ENCODE assay signal across 8 mouse cellular contexts in the genomic region with DNA sequence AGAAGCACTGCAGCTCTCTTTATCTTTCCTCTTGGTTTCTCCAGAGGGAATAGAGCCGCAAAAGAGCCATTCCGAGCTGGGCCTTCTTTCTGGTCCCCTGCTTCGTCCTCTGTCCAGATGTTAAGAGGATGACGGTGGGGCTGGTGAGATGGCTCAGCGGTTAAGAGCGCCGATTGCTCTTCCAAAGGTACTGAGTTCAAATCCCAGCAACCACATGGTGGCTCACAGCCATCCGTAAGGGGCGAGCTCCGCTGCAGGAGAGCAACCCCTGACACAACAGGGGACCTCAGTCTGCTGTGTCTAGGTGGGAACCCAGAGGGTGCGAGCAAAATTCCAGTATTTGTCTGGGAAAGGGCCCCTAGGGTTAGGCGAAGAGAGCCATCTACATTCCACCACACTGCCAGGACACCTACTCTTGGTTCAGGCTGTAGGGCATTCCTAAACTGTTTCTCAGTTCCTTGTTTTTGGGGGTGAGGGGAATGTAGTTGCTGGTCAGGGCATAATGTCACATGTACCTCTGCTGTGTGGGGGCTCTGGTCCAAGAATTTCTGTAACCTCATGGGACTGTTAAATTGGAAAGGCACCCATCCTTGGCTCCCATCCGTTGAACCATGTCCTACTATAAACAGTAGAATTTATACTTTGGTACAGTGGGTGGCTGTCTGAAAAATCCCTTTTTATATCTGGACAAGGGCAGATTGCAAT. TPM values are rescaled to one million over a fixed set of nuclear protein-coding genes. Genes with fewer than 3 reads are reported as not detected.
DNase-seq lines count a peak whose midpoint lies in the region; ATAC-seq lines count a peak whose summit lies in the region.

No protein-coding gene starts in this region.

- peak overlapping the region; percentile 94 for H3K4me3 ChIP-seq in megakaryocyte, embryonic 14.5 days (replicated peaks)
- H3K4me3 ChIP-seq in limb, embryonic 12.5 days (replicated peaks): peak overlapping the region; percentile 52
- H3K4me3 ChIP-seq in stomach, embryonic 15.5 days (replicated peaks): peak overlapping the region; percentile 61

- H3K9me3 ChIP-seq in megakaryocyte, embryonic 14.5 days: no peaks in the 10 kb centered on the region
- H3K9me3 ChIP-seq in limb, embryonic 12.5 days: no peaks in the 10 kb centered on the region
- no peaks in the 10 kb centered on the region for H3K9me3 ChIP-seq in stomach, embryonic 15.5 days

- H3K27ac ChIP-seq in limb, embryonic 12.5 days: peak overlapping the region; percentile 97
- peak overlapping the region; percentile 98 for H3K27ac ChIP-seq in stomach, embryonic 15.5 days

- 71% methylated on average over 13 of the region's 13 CpGs for WGBS in limb, embryonic 12.5 days
- 59% methylated on average over 13 of the region's 13 CpGs for WGBS in stomach, embryonic 15.5 days

- H3K4me2 ChIP-seq in limb, embryonic 12.5 days: peak overlapping the region; percentile 58
- H3K4me2 ChIP-seq in stomach, embryonic 15.5 days: peak overlapping the region; percentile 55

- H3K36me3 ChIP-seq in megakaryocyte, embryonic 14.5 days (replicated peaks; ENCODE audit: low read length): peaks cover 59% of the 10 kb centered on the region
- H3K36me3 ChIP-seq in limb, embryonic 12.5 days: peaks cover 57% of the 10 kb centered on the region
- peaks cover 46% of the 10 kb centered on the region for H3K36me3 ChIP-seq in stomach, embryonic 15.5 days

- peak; percentile 12 for DNase-seq in adrenal gland, postnatal 25 days
- no peak for DNase-seq in adrenal gland, postnatal 10 days
- DNase-seq in B cell, adult 2 months: no peak
- no peak for DNase-seq in cerebellum, adult 9-10 months

- peak overlapping the region; percentile 64 for H3K9ac ChIP-seq in limb, embryonic 12.5 days (replicated peaks)
- H3K9ac ChIP-seq in stomach, embryonic 15.5 days: peak overlapping the region; percentile 18; the same call in 1 of the 2 replicates

- H3K4me1 ChIP-seq in megakaryocyte, embryonic 14.5 days: peaks cover 80% of the 10 kb centered on the region
- peaks cover 17% of the 10 kb centered on the region for H3K4me1 ChIP-seq in limb, embryonic 12.5 days (replicated peaks)
- H3K4me1 ChIP-seq in stomach, embryonic 15.5 days: peaks cover 15% of the 10 kb centered on the region

- ATAC-seq in megakaryocyte, adult 5-6 weeks (ENCODE audit: poor library complexity, severe bottlenecking): no peak
- peak; percentile 3; the same call in 1 of the 2 replicates for ATAC-seq in limb, embryonic 12.5 days (ENCODE audit: insufficient number of reproducible peaks, insufficient read depth, low FRiP score, low TSS enrichment, low read depth)
- ATAC-seq in stomach, embryonic 15.5 days (ENCODE audit: insufficient read depth, low FRiP score, low read depth): no peak

- H3K27me3 ChIP-seq in megakaryocyte, embryonic 14.5 days (replicated peaks): no peaks in the 10 kb centered on the region
- no peaks in the 10 kb centered on the region for H3K27me3 ChIP-seq in limb, embryonic 12.5 days
- no peaks in the 10 kb centered on the region for H3K27me3 ChIP-seq in stomach, embryonic 15.5 days (replicated peaks)

RNA-seq across cellular contexts. Expression of a gene that starts 0.7 kb away (rescaled TPM):
- total RNA-seq in adrenal gland, postnatal 25 days (2021): 123 and 137 TPM in 2 replicates
- 100 to 1,000 TPM; 114 to 116 TPM for total RNA-seq in adrenal gland, postnatal 10 days (2021)
- polyA plus RNA-seq in megakaryocyte, embryonic 14.5 days (2012; ENCODE audit: insufficient read depth, low replicate concordance): 16.2 and 31.6 TPM in 2 replicates
- 34.9 and 40.9 TPM in 2 replicates for total RNA-seq in megakaryocyte, adult 5-6 weeks (2015)
- 55.7 and 56.5 TPM in 2 replicates for total RNA-seq in megakaryocyte, adult 5-6 weeks (2017)
- polyA plus RNA-seq in limb, embryonic 12.5 days (2016; fragmentation: Nextera tagmentation; extraction: Ambion mirVana): 62.6 and 64.3 TPM in 2 replicates
- polyA plus RNA-seq in stomach, embryonic 15.5 days (2015; fragmentation: Nextera tagmentation; extraction: Ambion mirVana): 58.7 and 66.1 TPM in 2 replicates

RNA-seq across cellular contexts. Expression of a gene that starts 2.8 kb away (rescaled TPM):
- 14.2 and 22.6 TPM in 2 replicates for total RNA-seq in adrenal gland, postnatal 25 days (2021)
- 10 to 100 TPM in 1 of 2 experiments, 1 to 10 TPM in 1; 9.8 to 12.0 TPM for total RNA-seq in adrenal gland, postnatal 10 days (2021)
- 8.7 and 128 TPM in 2 replicates for polyA plus RNA-seq in megakaryocyte, embryonic 14.5 days (2012; ENCODE audit: insufficient read depth, low replicate concordance)
- 302 and 304 TPM in 2 replicates for total RNA-seq in megakaryocyte, adult 5-6 weeks (2015)
- total RNA-seq in megakaryocyte, adult 5-6 weeks (2017): 195 and 219 TPM in 2 replicates
- 5.9 and 8.0 TPM in 2 replicates for polyA plus RNA-seq in limb, embryonic 12.5 days (2016; fragmentation: Nextera tagmentation; extraction: Ambion mirVana)
- 15.5 and 16.3 TPM in 2 replicates for polyA plus RNA-seq in stomach, embryonic 15.5 days (2015; fragmentation: Nextera tagmentation; extraction: Ambion mirVana)

RNA-seq across cellular contexts. Expression of a gene that starts 8.0 kb away (rescaled TPM):
- 0.39 TPM in 1 of 2 replicates, not detected in the other for total RNA-seq in adrenal gland, postnatal 25 days (2021)
- total RNA-seq in adrenal gland, postnatal 10 days (2021): not detected
- polyA plus RNA-seq in megakaryocyte, embryonic 14.5 days (2012; ENCODE audit: insufficient read depth, low replicate concordance): not detected in 2 replicates
- not detected in 2 replicates for total RNA-seq in megakaryocyte, adult 5-6 weeks (2015)
- total RNA-seq in megakaryocyte, adult 5-6 weeks (2017): 0.22 TPM in 1 of 2 replicates, not detected in the other
- 0.68 TPM in 1 of 2 replicates, not detected in the other for polyA plus RNA-seq in limb, embryonic 12.5 days (2016; fragmentation: Nextera tagmentation; extraction: Ambion mirVana)
- polyA plus RNA-seq in stomach, embryonic 15.5 days (2015; fragmentation: Nextera tagmentation; extraction: Ambion mirVana): 3.7 and 6.0 TPM in 2 replicates

RNA-seq across cellular contexts. Expression of a gene that starts 9.1 kb away (rescaled TPM):
- total RNA-seq in adrenal gland, postnatal 25 days (2021): 624 and 654 TPM in 2 replicates
- total RNA-seq in adrenal gland, postnatal 10 days (2021): 100 to 1,000 TPM; 598 to 631 TPM
- 144 and 601 TPM in 2 replicates for polyA plus RNA-seq in megakaryocyte, embryonic 14.5 days (2012; ENCODE audit: insufficient read depth, low replicate concordance)
- 457 and 494 TPM in 2 replicates for total RNA-seq in megakaryocyte, adult 5-6 weeks (2015)
- total RNA-seq in megakaryocyte, adult 5-6 weeks (2017): 511 and 523 TPM in 2 replicates
- polyA plus RNA-seq in limb, embryonic 12.5 days (2016; fragmentation: Nextera tagmentation; extraction: Ambion mirVana): 569 and 701 TPM in 2 replicates
- 442 and 514 TPM in 2 replicates for polyA plus RNA-seq in stomach, embryonic 15.5 days (2015; fragmentation: Nextera tagmentation; extraction: Ambion mirVana)

RNA-seq across cellular contexts. Expression of a gene that starts 18.8 kb away (rescaled TPM):
- total RNA-seq in adrenal gland, postnatal 25 days (2021): 91.6 and 91.8 TPM in 2 replicates
- 10 to 100 TPM; 62.6 to 76.3 TPM for total RNA-seq in adrenal gland, postnatal 10 days (2021)
- polyA plus RNA-seq in megakaryocyte, embryonic 14.5 days (2012; ENCODE audit: insufficient read depth, low replicate concordance): 54.1 and 94.8 TPM in 2 replicates
- total RNA-seq in megakaryocyte, adult 5-6 weeks (2015): 94.3 and 104 TPM in 2 replicates
- total RNA-seq in megakaryocyte, adult 5-6 weeks (2017): 68.9 and 80.8 TPM in 2 replicates
- 132 and 140 TPM in 2 replicates for polyA plus RNA-seq in limb, embryonic 12.5 days (2016; fragmentation: Nextera tagmentation; extraction: Ambion mirVana)
- 69.1 and 74.5 TPM in 2 replicates for polyA plus RNA-seq in stomach, embryonic 15.5 days (2015; fragmentation: Nextera tagmentation; extraction: Ambion mirVana)
